Mouse (Mus musculus) heart, postnatal 0 days (tissue): ENCODE measurements around the gene Arid2.

Experiments used
- CTCF ChIP-seq: IDR thresholded peaks from 2 replicates; pipeline ENCODE4 v1.5.1; 2016; ENCODE audit warnings: antibody characterized with exemption, control low read depth, low read depth
- EP300 ChIP-seq: IDR thresholded peaks from 2 replicates; pipeline ENCODE4 v1.6.1; 2016; ENCODE audit warnings: antibody characterized with exemption, low read depth

- TF ChIP-seq CTCF: no peak
- no peak for TF ChIP-seq EP300
These were observed 89.9 kb downstream of the Arid2 start for GRCm38 (mm10) chr15:96377263-96377662.
